Mouse (Mus musculus) ES-Bruce4 (cell line): ENCODE data around the gene Pitpna. TPM values are rescaled to one million over a fixed set of nuclear protein-coding genes. Genes with fewer than 3 reads are reported as not detected.
A peak's percentile ranks its signal among the peaks of the same experiment; 100 is the strongest.

Source experiments
- H3K27ac ChIP-seq: 2 replicates; pipeline ENCODE4 v1.5.1; 2012; ENCODE audit warnings: low read length, inconsistent platforms; ENCODE audit not compliant: insufficient read depth
- H3K27me3 ChIP-seq: 2 replicates; pipeline ENCODE4 v1.6.1; 2012; ENCODE audit warnings: mild to moderate bottlenecking, low read length, inconsistent platforms; ENCODE audit not compliant: control insufficient read depth, poor library complexity, insufficient read depth, severe bottlenecking
- H3K36me3 ChIP-seq: 2 replicates; pipeline ENCODE4 v1.6.1; 2012; ENCODE audit warnings: inconsistent platforms, mild to moderate bottlenecking, low read length, moderate library complexity; ENCODE audit not compliant: control insufficient read depth, poor library complexity, insufficient read depth, severe bottlenecking
- H3K4me1 ChIP-seq: one replicate; pipeline ENCODE4 v1.8.1; 2011; ENCODE audit warnings: low read length; ENCODE audit not compliant: control insufficient read depth, insufficient read depth
- H3K4me3 ChIP-seq: 2 replicates; pipeline ENCODE4 v1.5.1; 2011; ENCODE audit warnings: low read depth, mild to moderate bottlenecking, low read length
- H3K9ac ChIP-seq: 2 replicates; pipeline ENCODE4 v1.6.1; 2012; ENCODE audit warnings: low read depth, mild to moderate bottlenecking, inconsistent platforms; ENCODE audit not compliant: poor library complexity, severe bottlenecking
- H3K9me3 ChIP-seq: replicated peaks from 2 replicates; pipeline ENCODE4 v1.6.1; 2012; ENCODE audit warnings: mild to moderate bottlenecking, low read length, inconsistent platforms; ENCODE audit not compliant: control insufficient read depth, poor library complexity, insufficient read depth, severe bottlenecking
- CTCF ChIP-seq: IDR thresholded peaks from one replicate; pipeline ENCODE4 v1.8.1; 2011; ENCODE audit warnings: low read depth, low read length
- EP300 ChIP-seq: IDR thresholded peaks from 2 replicates; pipeline ENCODE4 v1.6.1; 2011; ENCODE audit warnings: low read depth, low read length; ENCODE audit not compliant: insufficient read depth
- POLR2A ChIP-seq: IDR thresholded peaks from one replicate; pipeline ENCODE4 v1.8.1; 2011; ENCODE audit warnings: low read length; ENCODE audit not compliant: insufficient read depth
- polyA plus RNA-seq: library from polyadenylated mRNA; stranded (reverse); fragments of >200 nt; gene quantifications from 2 replicates; pipeline ENCODE4 v1.2.4, GENCODE M21; 2011; ENCODE audit warnings: low read depth; ENCODE audit not compliant: missing spikeins, insufficient read depth, insufficient read length

Gene Pitpna
- polyA plus RNA-seq: 70.5 and 71.4 TPM in 2 replicates

DNA sequence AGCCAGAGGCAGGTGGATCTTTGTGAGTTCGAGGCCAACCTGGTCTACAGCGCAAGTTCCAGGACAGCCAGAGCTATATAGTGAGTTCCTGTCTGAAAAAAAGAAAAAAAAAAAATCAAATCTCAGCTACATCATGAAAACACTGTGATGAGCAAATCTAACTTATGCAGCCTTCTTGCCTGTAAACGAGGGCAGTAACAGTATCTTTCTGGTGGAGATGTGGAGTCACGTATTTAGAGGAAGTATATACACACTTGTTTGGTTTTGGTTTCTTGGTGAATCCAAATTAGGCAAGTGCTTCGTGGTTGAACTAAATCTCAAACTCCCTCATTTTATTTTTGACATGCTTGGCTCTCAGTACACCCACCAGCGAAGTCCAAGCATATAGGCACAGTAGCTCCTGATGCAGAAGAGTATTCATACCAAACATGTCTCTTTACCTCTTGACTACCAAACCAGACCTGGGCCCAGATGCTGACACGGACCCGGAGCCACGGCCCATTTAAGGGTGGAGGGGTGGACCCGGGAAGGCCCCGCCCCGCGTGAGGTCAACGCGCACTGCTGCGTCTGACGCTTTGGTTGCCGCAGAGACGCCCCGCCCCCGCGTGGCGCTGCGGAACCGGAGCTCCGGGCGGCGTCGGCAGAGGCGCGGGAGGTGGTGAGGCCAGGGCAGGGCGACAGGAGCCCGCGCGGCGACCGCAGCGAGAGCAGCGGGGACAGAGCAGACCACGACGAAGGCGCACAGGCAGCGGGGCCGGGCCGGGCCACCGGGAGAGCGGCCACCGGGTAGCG is at the start of gene Pitpna:
TSS of gene Pitpna (plus strand) at position 605 of the 792 bp plus-strand sequence.
- no peaks in the 10 kb centered on the region for H3K36me3 ChIP-seq
- TF ChIP-seq POLR2A: no peak
- no peaks in the 10 kb centered on the region for H3K4me1 ChIP-seq
- H3K9me3 ChIP-seq: no peaks in the 10 kb centered on the region
- H3K9ac ChIP-seq: peak within 1 kb of the TSS; percentile 74
- peak within 1 kb of the TSS; percentile 76 for H3K4me3 ChIP-seq
- H3K27ac ChIP-seq: no peak within 1 kb of the TSS
- H3K27me3 ChIP-seq: no peaks in the 10 kb centered on the region

DNA sequence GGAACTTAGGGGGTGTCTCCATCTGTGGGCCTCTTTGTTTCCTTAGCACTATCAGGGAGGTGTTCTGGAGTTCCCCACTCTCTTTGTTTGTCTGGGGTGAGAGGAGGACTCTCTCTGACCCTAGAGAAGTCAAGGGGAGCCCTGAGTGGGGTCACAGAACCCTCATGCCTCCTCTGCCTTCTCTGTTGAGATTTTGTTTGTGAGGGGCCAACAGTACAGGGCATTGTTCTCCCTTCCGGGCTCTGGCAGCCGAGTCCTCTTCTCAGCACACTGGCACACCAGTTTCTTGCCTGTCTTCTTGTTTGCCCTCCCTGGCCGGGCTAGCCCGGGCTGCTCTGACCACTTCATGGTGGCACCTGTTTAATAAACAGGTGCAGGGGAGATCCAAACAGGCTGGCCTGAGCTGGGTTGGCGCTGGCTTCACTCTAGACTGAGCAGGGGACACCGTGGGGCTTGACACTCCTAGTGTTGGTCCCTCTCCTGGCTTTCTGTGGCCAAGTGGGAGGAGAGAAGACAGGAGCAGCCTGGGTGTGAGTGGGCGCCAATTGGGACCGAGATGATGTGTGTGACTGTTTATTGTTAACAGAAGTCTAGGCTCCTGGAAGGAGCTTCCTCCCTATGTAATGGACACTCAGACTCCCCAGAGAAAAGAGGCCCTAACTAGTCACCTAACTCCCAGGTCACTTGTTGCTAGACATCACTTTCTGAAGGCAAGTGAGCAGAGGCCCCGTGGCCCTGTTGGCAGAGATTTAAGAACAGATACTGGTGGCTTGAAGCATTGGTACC is 49.5 kb upstream of the Pitpna start:
- no peak for TF ChIP-seq EP300
- TF ChIP-seq CTCF: no peak
- no peak for TF ChIP-seq POLR2A
- H3K4me3 ChIP-seq: no peak overlapping the region
- no peaks in the 10 kb centered on the region for H3K9me3 ChIP-seq
- no peak overlapping the region for H3K27ac ChIP-seq
- no peaks in the 10 kb centered on the region for H3K27me3 ChIP-seq
- no peaks in the 10 kb centered on the region for H3K36me3 ChIP-seq
- peaks cover under 1% of the 10 kb centered on the region for H3K4me1 ChIP-seq
- no peak overlapping the region for H3K9ac ChIP-seq

DNA sequence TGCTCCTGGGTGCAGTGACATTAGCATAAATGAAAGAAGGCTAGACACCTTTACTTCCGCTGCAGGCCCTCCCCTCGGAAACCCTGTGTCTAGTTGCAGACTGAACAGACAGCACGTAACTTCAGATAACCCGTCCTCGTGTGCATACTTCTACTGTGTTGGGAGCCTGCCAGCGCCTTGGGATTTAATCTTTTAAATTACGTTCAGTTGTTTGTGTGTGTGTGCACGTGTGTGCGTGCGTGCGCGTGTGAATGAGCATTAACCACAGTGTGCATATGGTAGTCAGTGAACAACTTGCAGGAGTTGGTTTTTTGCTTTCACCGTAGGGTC is 49.0 kb upstream of the Pitpna start:
- Histone ChIP-seq H3K4me3 (no peak overlapping the region), H3K27ac (no peak overlapping the region), H3K9me3 (no peaks in the 10 kb centered on the region), H3K9ac (no peak overlapping the region), H3K36me3 (no peaks in the 10 kb centered on the region), H3K27me3 (no peaks in the 10 kb centered on the region), H3K4me1 (no peaks in the 10 kb centered on the region)
- TF ChIP-seq CTCF: no peak

DNA sequence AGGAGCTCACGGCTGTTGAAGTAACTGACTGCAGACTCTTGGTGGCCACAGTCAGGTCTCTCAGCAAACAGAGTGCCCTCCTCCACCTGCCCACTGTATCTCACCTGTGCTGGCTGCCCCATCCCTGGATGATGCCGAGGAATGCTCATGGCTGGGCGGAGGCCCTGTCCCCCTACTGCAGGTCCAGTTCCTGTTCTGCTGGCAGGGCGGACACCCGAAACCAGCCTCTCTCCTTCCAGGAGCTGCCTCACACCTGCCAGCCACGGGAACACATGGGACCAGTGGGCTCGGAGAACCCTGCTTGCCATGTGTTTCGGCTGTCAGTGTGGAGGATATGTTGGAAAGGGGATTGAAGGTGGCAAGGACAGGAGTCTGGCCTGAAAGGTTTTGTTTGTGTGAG is 47.7 kb upstream of the Pitpna start:
- Histone ChIP-seq H3K9me3 (no peaks in the 10 kb centered on the region), H3K4me1 (no peaks in the 10 kb centered on the region), H3K27me3 (no peaks in the 10 kb centered on the region), H3K9ac (no peak overlapping the region), H3K4me3 (no peak overlapping the region), H3K36me3 (no peaks in the 10 kb centered on the region), H3K27ac (no peak overlapping the region)
- TF ChIP-seq EP300 (no peak), POLR2A (no peak), CTCF (no peak)

DNA sequence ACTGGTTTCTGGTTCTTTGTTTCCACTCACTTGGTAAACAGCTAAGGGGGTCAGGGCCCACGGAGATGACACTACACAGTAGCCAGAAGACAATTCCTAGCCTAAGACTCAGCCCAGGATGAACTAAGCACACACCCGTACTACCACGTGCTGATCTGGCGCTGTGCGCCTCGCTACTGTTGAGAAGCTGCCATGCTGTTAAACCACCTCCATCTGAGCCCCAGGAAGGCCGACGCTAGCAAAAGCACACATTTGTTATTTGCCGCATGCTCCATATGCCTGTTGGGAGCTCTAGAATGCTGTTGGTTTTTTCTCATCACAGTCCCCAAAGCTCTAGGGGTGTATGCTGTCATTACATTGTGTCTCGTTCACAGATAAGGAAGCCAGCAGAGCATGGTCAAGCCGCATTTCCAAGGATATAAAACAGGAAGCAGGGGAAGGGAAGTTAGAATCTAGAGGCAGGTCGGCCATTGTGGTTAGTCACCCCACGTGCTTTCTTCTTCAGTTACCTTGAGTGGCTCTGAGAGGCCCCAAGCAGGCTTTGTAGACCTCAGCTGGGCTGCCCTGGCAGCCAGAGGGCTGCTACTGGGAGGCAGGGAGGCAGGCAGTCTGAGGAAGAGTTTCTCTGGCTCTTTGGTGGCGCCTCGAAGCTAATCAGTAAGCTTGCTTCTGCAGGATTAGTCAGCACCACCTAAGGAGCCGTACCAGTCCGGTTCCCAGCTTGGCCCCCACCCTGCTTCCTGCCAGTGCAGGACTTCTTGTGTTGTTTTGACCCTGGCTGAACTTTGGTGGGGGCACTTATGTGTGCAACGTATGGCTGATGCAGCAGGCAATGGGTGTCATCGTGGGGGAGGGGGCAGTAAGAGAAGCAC is 47.0 kb upstream of the Pitpna start:
- Histone ChIP-seq H3K27me3 (no peaks in the 10 kb centered on the region), H3K4me3 (no peak overlapping the region), H3K4me1 (no peaks in the 10 kb centered on the region), H3K9ac (no peak overlapping the region), H3K9me3 (no peaks in the 10 kb centered on the region), H3K36me3 (no peaks in the 10 kb centered on the region), H3K27ac (no peak overlapping the region)
- no peak for TF ChIP-seq CTCF

- Histone ChIP-seq H3K27ac (no peak overlapping the region), H3K4me1 (no peaks in the 10 kb centered on the region), H3K9me3 (no peaks in the 10 kb centered on the region), H3K9ac (no peak overlapping the region), H3K27me3 (no peaks in the 10 kb centered on the region), H3K36me3 (no peaks in the 10 kb centered on the region), H3K4me3 (no peak overlapping the region)
- TF ChIP-seq EP300 (no peak), CTCF (no peak), POLR2A (no peak)
Observed at GRCm38 (mm10) chr11:75544713-75545112, 43.2 kb upstream of the Pitpna start.
